Mouse (Mus musculus) left cerebral cortex, postnatal 10 days (tissue): ENCODE measurements at regions not wholly inside any gene's neighbourhood (a gene's known extent, or its start where the extent isn't known, plus 50 kb on each side); places are given as distances from the start of the nearest gene placed in this dataset.

ENCODE experiments used
- DNase-seq, 2 experiments: peaks; one replicate each; pipeline ENCODE4 v3.0.0; 2021 to 2022; ENCODE audit warnings: low spot score in 2 of 2, mixed read lengths in 1 of 2; ENCODE audit errors: extremely low spot score in 1 of 2
- intact Hi-C: fragments of 180-260 bp; cut with DNase I; formaldehyde crosslinking; loops from one replicate; pipeline ENCODE4 v1.15.1; 2025

- intact Hi-C loops = no loop called here
- DNase-seq = no peak
Measured at GRCm38 (mm10) chrX:47330969-47331368, 561.8 kb downstream of the Smarca1 start.

- DNase-seq = peak in 1 of 2 experiments; percentile 16
- intact Hi-C loops = no loop called here
Measured at GRCm38 (mm10) chrX:47328817-47329216, 564.0 kb downstream of the Smarca1 start.

DNA sequence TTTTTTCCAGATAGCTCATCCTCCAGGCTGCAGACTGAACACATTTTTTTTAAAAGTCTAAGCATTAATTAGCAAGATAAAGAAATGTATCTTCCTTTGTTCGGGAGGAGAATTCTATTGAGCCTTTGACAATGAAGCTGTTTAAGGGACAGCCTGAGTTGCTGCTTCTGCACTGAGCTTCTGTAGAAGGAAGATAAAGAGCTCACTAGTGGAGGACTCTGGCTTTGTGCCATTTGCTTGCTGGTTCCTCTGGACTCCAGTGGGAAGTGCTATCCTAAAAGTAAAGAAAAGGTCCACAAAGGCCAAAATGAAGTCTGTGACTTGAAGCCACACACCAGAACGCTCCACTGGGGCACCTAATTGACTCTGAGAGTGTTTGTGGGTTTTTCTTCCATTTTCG lies 577.0 kb downstream of the Smarca1 start:
- intact Hi-C loops = no loop called here
- DNase-seq = no peak

GRCm38 (mm10) chrX:47307140-47307539 lies 585.6 kb downstream of the Smarca1 start:
- no peak for DNase-seq
- intact Hi-C loops = no loop called here

DNA sequence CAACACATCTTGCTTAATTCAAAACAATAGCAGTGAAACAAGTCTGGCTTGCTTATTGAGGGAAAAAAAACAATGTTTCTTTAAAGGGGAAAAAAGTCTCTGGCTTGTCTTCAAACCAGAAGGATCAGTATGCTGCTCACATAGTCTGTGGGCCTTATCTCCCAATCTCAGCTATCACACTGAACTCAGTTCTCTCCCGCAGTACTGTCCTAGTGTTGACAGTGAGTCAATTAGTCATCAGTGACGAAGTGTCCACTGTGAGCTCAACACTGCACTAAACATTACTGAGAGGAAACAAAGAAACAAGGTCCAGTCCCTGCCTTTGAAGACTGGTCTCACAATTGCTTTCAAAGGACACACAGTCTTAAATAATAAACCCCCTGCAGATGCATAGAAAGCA lies 589.2 kb downstream of the Smarca1 start:
- intact Hi-C loops = no loop called here

DNA sequence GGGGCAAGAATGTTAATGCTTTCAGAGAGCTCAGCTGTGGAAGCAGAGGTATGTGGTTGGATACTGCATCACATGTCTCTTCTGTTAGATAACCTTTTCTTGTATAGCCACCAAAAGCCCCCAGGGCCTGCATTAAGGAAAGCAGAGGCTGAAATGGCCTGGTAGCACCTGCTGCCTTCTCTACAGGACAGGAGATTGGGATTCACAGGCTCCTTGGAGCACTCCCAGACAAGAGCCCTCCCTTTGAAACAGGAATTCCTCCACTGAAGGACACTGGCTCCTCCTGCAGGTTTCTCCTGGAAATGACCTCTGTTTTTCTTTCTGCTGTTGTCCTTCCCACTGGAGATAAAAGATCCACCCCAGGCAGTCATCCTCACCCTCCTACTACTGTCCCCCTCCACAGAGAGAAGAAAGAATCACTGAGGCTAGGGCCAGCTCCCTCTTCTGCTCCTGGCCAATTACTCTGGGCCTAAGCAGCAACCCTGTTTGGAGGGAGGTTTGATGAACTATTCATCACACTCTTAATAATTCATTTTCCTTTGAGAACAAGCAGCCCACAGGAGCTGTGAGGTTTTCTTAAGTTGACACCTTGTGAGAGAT lies 600.1 kb downstream of the Smarca1 start:
- peak; percentile 25 to 32 for DNase-seq
- intact Hi-C loops = no loop called here

More for the DNA sequence above, 589.2 kb downstream of the Smarca1 start:
- DNase-seq = no peak
